28 mouse cellular contexts compared by ENCODE assay signal in the genomic region with DNA sequence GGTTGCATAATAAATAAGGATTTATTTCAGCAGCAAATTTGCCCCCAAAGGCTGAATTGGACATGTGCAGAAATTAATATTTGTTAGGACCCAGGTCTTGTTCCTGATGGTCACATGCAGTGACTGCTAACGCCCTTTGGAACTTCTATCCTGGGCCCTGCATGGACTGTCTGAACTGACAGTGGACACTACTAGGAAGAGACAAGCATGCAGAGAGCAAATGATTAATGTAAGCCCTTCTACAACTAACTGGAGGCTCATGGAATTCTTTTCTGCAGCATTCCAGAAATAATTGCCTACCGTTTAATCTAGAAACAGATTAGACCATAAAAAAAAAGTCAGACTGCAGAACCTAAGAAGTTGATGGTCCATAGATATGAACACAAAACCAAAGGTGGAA.
DNase-seq lines count a peak whose midpoint lies in the region; ATAC-seq and TF ChIP-seq lines count a peak whose summit lies in the region.
"Had no signal": no experiment of that assay in that cellular context is flagged by ENCODE, and none has a peak within 500 bp of the region (broad histone marks: within the 10 kb centered on the region; RNA-seq: fewer than 3 reads in every experiment).

No protein-coding gene starts in this region.

- peak; percentile 30 for DNase-seq in Muller cell, postnatal 12 days (ENCODE audit: inconsistent ontology term)
- DNase-seq in kidney, adult 9 months: peak; percentile 73
- DNase-seq in kidney, postnatal 14 days: peak; percentile 38
- DNase-seq in lung, adult 2 months: no peak
- DNase-seq in adrenal gland, adult 18-20 months (ENCODE audit: low spot score in 2 of 2): no peak
- DNase-seq: adrenal gland, postnatal 14 days; cerebellum, adult 11 months; cerebellum, adult 9-10 months; cerebellum, postnatal 36 days; heart, postnatal 4 days; layer of hippocampus, postnatal 36 days; retina, postnatal 1 day; right cerebral cortex, postnatal 14 days; thymus, postnatal 25 days had no signal

- no peaks in the 10 kb centered on the region for H3K9me3 ChIP-seq in heart, embryonic 13.5 days
- no peaks in the 10 kb centered on the region for H3K9me3 ChIP-seq in heart, embryonic 12.5 days (replicated peaks)
- H3K9me3 ChIP-seq in forebrain, embryonic 13.5 days (replicated peaks): no peaks in the 10 kb centered on the region
- H3K9me3 ChIP-seq: hindbrain, embryonic 15.5 days; limb, embryonic 10.5 days; limb, embryonic 15.5 days; lung, embryonic 15.5 days; neural tube, embryonic 13.5 days had no signal

- no peak for TF ChIP-seq POLR2A in lung, adult 2 months (IDR thresholded peaks at IDR 0.05; ENCODE audit: borderline replicate concordance, extremely low read depth, low read depth, low read length)

- no peaks in the 10 kb centered on the region for H3K36me3 ChIP-seq in heart, embryonic 13.5 days
- H3K36me3 ChIP-seq in heart, embryonic 12.5 days: no peaks in the 10 kb centered on the region
- H3K36me3 ChIP-seq in forebrain, embryonic 13.5 days (ENCODE audit: poor library complexity, severe bottlenecking): no peaks in the 10 kb centered on the region
- H3K36me3 ChIP-seq: hindbrain, embryonic 15.5 days; limb, embryonic 10.5 days; limb, embryonic 15.5 days; lung, embryonic 15.5 days; neural tube, embryonic 13.5 days had no signal

- WGBS in heart, embryonic 13.5 days: 30% methylated on average over 2 of the region's 2 CpGs
- 29% methylated on average over 2 of the region's 2 CpGs for WGBS in heart, embryonic 12.5 days
- WGBS in lung, adult 2 months: 56% methylated on average over 2 of the region's 2 CpGs
- WGBS in forebrain, embryonic 13.5 days: 85% methylated on average over 2 of the region's 2 CpGs

- no peak overlapping the region for H3K9ac ChIP-seq in heart, embryonic 13.5 days
- H3K9ac ChIP-seq in heart, embryonic 12.5 days: no peak overlapping the region
- no peak overlapping the region for H3K9ac ChIP-seq in forebrain, embryonic 13.5 days
- H3K9ac ChIP-seq: hindbrain, embryonic 15.5 days; limb, embryonic 15.5 days; liver, embryonic 14.5 days; lung, embryonic 15.5 days; neural tube, embryonic 13.5 days had no signal

- no peak for ATAC-seq in heart, embryonic 13.5 days (ENCODE audit: extremely low read depth, insufficient number of reproducible peaks, low FRiP score, low TSS enrichment)
- ATAC-seq in heart, embryonic 12.5 days (ENCODE audit: insufficient number of reproducible peaks, low FRiP score): no peak
- no peak for ATAC-seq in forebrain, embryonic 13.5 days
- ATAC-seq: forebrain, embryonic 14.5 days; inflammation-experienced regulatory T-cells, adult 6 months; midbrain, embryonic 16.5 days had no signal

- TF ChIP-seq CTCF in lung, adult 2 months (IDR thresholded peaks at IDR 0.05; ENCODE audit: insufficient read depth, low read length): no peak

- H3K4me1 ChIP-seq in heart, embryonic 13.5 days: peaks cover 29% of the 10 kb centered on the region
- peaks cover 14% of the 10 kb centered on the region; the same call in 1 of the 2 replicates for H3K4me1 ChIP-seq in heart, embryonic 12.5 days (replicated peaks)
- no peaks in the 10 kb centered on the region for H3K4me1 ChIP-seq in lung, adult 2 months (ENCODE audit: control insufficient read depth, insufficient read depth, low read length)
- H3K4me1 ChIP-seq in forebrain, embryonic 13.5 days: no peaks in the 10 kb centered on the region
- H3K4me1 ChIP-seq: hindbrain, embryonic 15.5 days; limb, embryonic 10.5 days; limb, embryonic 15.5 days had no signal

- no peak overlapping the region for H3K4me2 ChIP-seq in heart, embryonic 13.5 days
- no peak overlapping the region for H3K4me2 ChIP-seq in heart, embryonic 12.5 days
- H3K4me2 ChIP-seq in forebrain, embryonic 13.5 days: no peak overlapping the region
- H3K4me2 ChIP-seq: hindbrain, embryonic 15.5 days; limb, embryonic 15.5 days; lung, embryonic 15.5 days; midbrain, embryonic 11.5 days; neural tube, embryonic 13.5 days had no signal

- peak overlapping the region; percentile 36; the same call in 1 of the 2 replicates for H3K27ac ChIP-seq in heart, embryonic 13.5 days (replicated peaks)
- H3K27ac ChIP-seq in heart, embryonic 12.5 days (ENCODE audit: poor library complexity, severe bottlenecking): no peak overlapping the region
- no peak overlapping the region for H3K27ac ChIP-seq in forebrain, embryonic 13.5 days
- H3K27ac ChIP-seq: hindbrain, embryonic 15.5 days; limb, embryonic 10.5 days; limb, embryonic 15.5 days; liver, embryonic 14.5 days; lung, embryonic 15.5 days; neural tube, embryonic 13.5 days had no signal

- no peaks in the 10 kb centered on the region for H3K27me3 ChIP-seq in heart, embryonic 13.5 days (replicated peaks)
- H3K27me3 ChIP-seq in heart, embryonic 12.5 days (replicated peaks): no peaks in the 10 kb centered on the region
- no peaks in the 10 kb centered on the region for H3K27me3 ChIP-seq in forebrain, embryonic 13.5 days
- H3K27me3 ChIP-seq: CH12.LX; hindbrain, embryonic 15.5 days; limb, embryonic 15.5 days; lung, embryonic 15.5 days; neural tube, embryonic 13.5 days had no signal

- H3K4me3 ChIP-seq in heart, embryonic 13.5 days: no peak overlapping the region
- H3K4me3 ChIP-seq in heart, embryonic 12.5 days: no peak overlapping the region
- no peak overlapping the region for H3K4me3 ChIP-seq in lung, adult 2 months (replicated peaks; ENCODE audit: extremely low read depth, low read depth, low read length)
- no peak overlapping the region for H3K4me3 ChIP-seq in forebrain, embryonic 13.5 days
- H3K4me3 ChIP-seq: hindbrain, embryonic 15.5 days; limb, embryonic 10.5 days; limb, embryonic 15.5 days; lung, embryonic 15.5 days; neural tube, embryonic 13.5 days had no signal

Comparison
In these comparisons a context has a peak if more than half of its experiments do, and no peak if none do; other contexts are left out.
1. DNase-seq: peak in Muller cell, postnatal 12 days (single experiment), kidney, adult 9 months (single experiment) and kidney, postnatal 14 days (single experiment); none in lung, adult 2 months (single experiment) and adrenal gland, adult 18-20 months (0 of 2).